ENCODE assay signal across 10 mouse cellular contexts in genomic region chr4:82497141-82497566, GRCm38 (mm10).
DNase-seq lines count a peak whose midpoint lies in the region; TF ChIP-seq lines count a peak whose summit lies in the region.
"Had no signal": no experiment of that assay in that cellular context is flagged by ENCODE, and none has a peak within 500 bp of the region (broad histone marks: within the 10 kb centered on the region; RNA-seq: fewer than 3 reads in every experiment).

No protein-coding gene starts in this region.

- H3K4me3 ChIP-seq in cerebellum, adult 2 months (replicated peaks; ENCODE audit: insufficient read depth, low read depth, low read length): peak overlapping the region; percentile 44
- peak overlapping the region; percentile 55 for H3K4me3 ChIP-seq in layer of hippocampus, adult 2 months
- H3K4me3 ChIP-seq in cortical plate, adult 2 months (ENCODE audit: insufficient read depth, low read length): peak overlapping the region; percentile 54
- H3K4me3 ChIP-seq: stomach, embryonic 15.5 days had no signal

- WGBS in cerebellum, adult 2 months: 6% methylated on average over 8 of the region's 8 CpGs

- no peaks in the 10 kb centered on the region for H3K27me3 ChIP-seq in cerebellum, adult 2 months (ENCODE audit: control insufficient read depth, insufficient read depth, low read length)
- H3K27me3 ChIP-seq: stomach, embryonic 15.5 days had no signal

- TF ChIP-seq CTCF in cerebellum, adult 2 months (IDR thresholded peaks at IDR 0.05; ENCODE audit: borderline replicate concordance, insufficient read depth, low read depth, low read length): no peak
- TF ChIP-seq CTCF in layer of hippocampus, adult 2 months (conservative IDR thresholded peaks at IDR 0.05): no peak
- TF ChIP-seq CTCF in cortical plate, adult 2 months (IDR thresholded peaks at IDR 0.05; ENCODE audit: extremely low read depth, insufficient read depth, low read length): no peak

- TF ChIP-seq POLR2A in cerebellum, adult 2 months (IDR thresholded peaks at IDR 0.05; ENCODE audit: borderline replicate concordance, insufficient read depth, low read length): no peak
- no peak for TF ChIP-seq POLR2A in cortical plate, adult 2 months (IDR thresholded peaks at IDR 0.05; ENCODE audit: extremely low read depth, insufficient read depth, low read length)

- peaks cover 25% of the 10 kb centered on the region for H3K4me1 ChIP-seq in cerebellum, adult 2 months (ENCODE audit: control insufficient read depth, insufficient read depth, low read length)
- H3K4me1 ChIP-seq in cortical plate, adult 2 months (ENCODE audit: control insufficient read depth, insufficient read depth, low read length): peaks cover 11% of the 10 kb centered on the region

- DNase-seq in cerebellum, adult 2 months: peak; percentile 64 to 73
- DNase-seq in cerebellum, adult 11 months: no peak
- no peak for DNase-seq in layer of hippocampus, adult 2 months (ENCODE audit: low spot score in 2 of 2)
- DNase-seq in layer of hippocampus, adult 11-12 months (ENCODE audit: low spot score): no peak
- peak; percentile 50 for DNase-seq in lung, postnatal 10 days
- DNase-seq in yolk sac, embryonic 10.5 days (ENCODE audit: low spot score): no peak
- no peak for DNase-seq in embryo, embryonic 11 days

- H3K27ac ChIP-seq in cerebellum, adult 2 months (ENCODE audit: insufficient read depth, low read length): peak overlapping the region; percentile 11; the same call in 1 of the 2 replicates
- peak overlapping the region; percentile 98 for H3K27ac ChIP-seq in layer of hippocampus, adult 2 months
- peak overlapping the region; percentile 69; the same call in 1 of the 2 replicates for H3K27ac ChIP-seq in cortical plate, adult 2 months (ENCODE audit: insufficient read depth, low read length)
- H3K27ac ChIP-seq: macrophage; stomach, embryonic 15.5 days had no signal

Comparison
In these comparisons a context has a peak if more than half of its experiments do, and no peak if none do; other contexts are left out.
1. DNase-seq: peak in cerebellum, adult 2 months (2 of 2) and lung, postnatal 10 days (single experiment); none in cerebellum, adult 11 months (single experiment), layer of hippocampus, adult 2 months (0 of 2), layer of hippocampus, adult 11-12 months (single experiment), yolk sac, embryonic 10.5 days (single experiment) and embryo, embryonic 11 days (single experiment).
2. H3K27ac ChIP-seq: peak in every context shown above with its lines; median percentile 98 in layer of hippocampus, adult 2 months; 69 in cortical plate, adult 2 months; 11 in cerebellum, adult 2 months.
3. Peak in every context shown above with its lines, with median percentiles within 50 percentile points of each other: H3K4me3 ChIP-seq.